Mouse (Mus musculus) cerebellum, adult 11-12 months (tissue): ENCODE data around the gene Rgma.

ENCODE experiments used
- DNase-seq: peaks from one replicate; pipeline ENCODE4 v3.0.0; 2022

The Rgma gene

DNA sequence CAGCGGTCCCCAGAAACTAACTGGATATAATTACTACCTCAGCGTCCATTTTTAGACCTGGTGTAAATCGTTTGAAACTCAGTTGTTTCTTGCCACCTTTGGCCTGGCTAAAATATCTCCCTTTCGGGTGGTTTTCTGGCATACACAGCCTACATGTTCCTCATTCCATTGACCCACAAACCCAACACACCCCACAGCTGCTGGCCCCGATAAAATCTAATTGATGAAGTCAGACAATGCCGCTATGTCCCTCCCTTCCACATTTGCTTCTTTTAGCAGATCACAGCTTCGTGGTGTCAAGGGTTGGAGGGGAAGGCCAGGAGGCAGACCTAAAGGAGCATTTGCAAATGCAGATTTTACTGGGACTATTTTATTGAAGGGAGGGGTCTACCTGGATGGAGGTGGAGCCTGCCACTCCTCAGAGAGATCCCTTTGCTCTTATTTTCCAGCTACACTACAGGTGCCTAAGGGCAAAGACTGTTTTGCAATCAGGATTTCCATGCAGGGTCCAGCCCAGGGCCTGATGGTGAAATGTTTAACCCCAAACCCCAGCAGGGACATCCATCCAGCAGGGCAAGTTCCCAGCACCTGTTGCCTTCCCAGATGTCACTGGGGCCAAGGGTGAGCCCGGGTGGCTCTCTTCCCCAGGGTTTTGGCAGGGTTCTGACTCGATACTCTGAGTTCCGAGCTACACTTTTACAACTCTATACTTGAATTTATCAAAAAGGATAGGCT, 3.6 kb upstream of the Rgma start:
- no peak for DNase-seq

- no peak for DNase-seq
Observed at GRCm38 (mm10) chr7:73372352-73372970, 2.8 kb upstream of the Rgma start.

DNA sequence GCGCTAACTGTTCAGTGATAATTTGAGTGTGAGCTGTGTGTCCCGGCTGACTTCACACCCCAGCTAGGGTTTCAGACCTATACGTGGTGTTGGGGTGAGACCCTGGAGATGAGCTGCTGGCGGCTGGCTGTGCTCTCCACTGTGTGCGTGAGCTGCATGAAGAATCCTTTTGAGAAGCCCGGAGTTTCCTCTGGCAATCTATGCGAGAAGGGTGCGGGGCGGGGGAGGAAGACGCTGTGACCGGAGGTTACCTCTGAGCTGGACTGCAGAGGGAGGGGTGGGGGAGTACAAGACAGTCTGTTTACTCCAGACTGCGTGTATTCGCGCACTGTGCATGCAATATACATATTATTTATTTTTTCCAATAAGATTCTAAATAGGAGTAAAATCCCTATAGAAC, 582 bp upstream of the Rgma start:
- no peak for DNase-seq

GRCm38 (mm10) chr7:73376101-73377001, 1.0 kb downstream of the Rgma start:
- peak; percentile 61 for DNase-seq

GRCm38 (mm10) chr7:73377307-73377706, 2.0 kb downstream of the Rgma start:
- no peak for DNase-seq

- DNase-seq, result no peak
Observed at GRCm38 (mm10) chr7:73378034-73378433, 2.7 kb downstream of the Rgma start.

DNA sequence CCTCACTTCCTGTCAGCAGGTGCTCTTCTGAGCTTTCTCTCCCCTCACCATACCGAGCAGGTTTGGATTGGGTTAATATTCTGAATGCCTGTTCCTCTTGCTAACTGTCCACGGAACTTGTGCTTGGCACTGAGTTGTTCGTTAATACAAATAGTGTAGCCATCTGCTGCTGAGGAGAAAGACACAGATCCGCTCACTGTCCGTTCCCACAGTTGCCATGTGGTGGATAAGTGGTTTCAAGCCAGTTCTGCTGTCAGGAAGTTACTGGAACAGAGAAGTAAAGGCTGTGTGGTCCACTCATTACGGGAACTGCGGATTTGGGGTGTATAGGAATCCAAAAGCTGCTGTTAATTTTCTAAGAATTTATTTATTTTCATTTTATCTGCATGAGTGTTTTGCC, 7.5 kb downstream of the Rgma start:
- no peak for DNase-seq

DNA sequence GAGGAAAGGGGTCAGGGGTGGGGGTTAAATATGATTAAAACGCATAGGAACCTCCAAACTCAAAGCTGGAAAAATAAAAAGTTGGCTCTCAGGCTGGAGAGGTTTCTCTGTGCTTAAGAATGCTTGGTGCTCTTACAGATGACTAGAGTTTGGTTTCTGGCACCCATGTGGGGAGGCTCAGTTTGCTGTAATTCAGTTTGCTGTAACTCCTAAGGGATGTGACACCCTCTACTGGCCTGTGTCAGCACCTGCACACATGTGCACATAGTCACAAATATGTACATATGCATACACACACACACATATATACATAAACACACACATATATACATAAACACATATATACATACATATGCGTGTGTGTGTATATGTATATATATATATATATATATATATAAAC, 13.6 kb downstream of the Rgma start:
- DNase-seq, result no peak

DNA sequence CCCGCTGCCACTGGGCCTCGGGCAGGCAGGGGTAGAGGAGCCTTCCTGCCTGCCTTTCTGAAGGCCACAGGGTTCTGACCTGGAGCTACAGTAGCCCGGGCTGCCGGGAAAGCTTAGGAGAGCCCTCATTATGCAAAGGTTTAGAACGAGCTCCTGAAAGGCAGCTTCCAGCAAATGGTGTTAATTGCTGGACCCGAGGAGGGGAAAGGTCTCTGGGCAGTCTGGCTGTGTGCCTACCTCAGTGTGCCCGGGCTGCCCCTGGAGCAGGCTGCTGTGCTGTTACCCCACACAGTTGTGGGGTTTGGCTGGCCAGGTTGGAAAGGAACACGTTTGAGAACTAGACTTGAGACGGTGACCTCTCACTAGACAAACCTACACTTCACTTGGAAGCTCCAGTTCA, 14.1 kb downstream of the Rgma start:
- no peak for DNase-seq

DNA sequence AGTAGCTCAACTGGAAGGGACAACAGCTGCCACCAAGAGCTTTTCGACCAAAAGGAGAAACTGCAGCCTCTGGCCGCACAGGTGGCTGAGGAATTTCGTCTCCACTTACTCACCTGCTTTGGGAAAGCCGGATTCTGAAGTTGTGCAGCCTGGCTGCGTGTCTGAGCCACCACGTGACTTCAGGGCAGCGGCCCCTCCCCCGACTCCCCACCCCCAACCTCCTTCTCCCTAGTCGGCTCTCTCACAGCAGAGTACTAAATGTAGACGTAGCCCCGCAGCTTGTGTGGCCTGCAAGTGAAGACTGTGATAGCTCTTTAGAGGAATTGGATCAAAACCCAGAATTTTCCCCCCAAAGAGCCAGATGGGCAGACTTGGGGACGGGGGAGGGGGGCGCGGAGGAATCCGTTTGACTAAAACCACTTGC, 14.6 kb downstream of the Rgma start:
- DNase-seq, result no peak

GRCm38 (mm10) chr7:73390426-73391001, 15.2 kb downstream of the Rgma start:
- no peak for DNase-seq

- peak; percentile 82 for DNase-seq
Observed at GRCm38 (mm10) chr7:73391002-73391517, 15.8 kb downstream of the Rgma start.

GRCm38 (mm10) chr7:73391518-73392321, 16.4 kb downstream of the Rgma start:
- no peak for DNase-seq

GRCm38 (mm10) chr7:73392359-73392758, 17.1 kb downstream of the Rgma start:
- DNase-seq, result no peak

- DNase-seq, result no peak
Observed at GRCm38 (mm10) chr7:73393307-73394012, 18.2 kb downstream of the Rgma start.

DNA sequence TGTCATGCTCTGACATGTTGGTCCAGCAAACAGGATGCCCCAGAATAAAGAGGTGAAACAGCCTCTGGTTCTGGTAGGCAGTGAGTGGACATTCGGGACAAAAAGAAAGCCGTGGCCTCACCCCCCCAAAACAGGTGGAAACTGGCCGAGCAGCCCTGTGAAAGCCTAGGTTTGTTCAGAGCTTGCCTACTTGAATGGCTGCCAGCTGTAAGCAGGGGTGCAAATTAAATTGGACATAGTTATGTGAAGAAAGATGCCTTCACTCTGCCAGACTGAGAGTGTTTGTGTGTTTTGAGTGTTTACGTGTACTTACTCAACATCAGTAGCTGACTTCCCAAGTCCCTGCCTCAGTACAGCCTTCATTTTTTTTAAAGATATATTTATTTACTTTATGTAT, 18.7 kb downstream of the Rgma start:
- DNase-seq, result no peak

- DNase-seq, result peak; percentile 70
Observed at GRCm38 (mm10) chr7:73398319-73398718, 23.0 kb downstream of the Rgma start.

GRCm38 (mm10) chr7:73398806-73399442, 23.6 kb downstream of the Rgma start:
- DNase-seq, result no peak

DNA sequence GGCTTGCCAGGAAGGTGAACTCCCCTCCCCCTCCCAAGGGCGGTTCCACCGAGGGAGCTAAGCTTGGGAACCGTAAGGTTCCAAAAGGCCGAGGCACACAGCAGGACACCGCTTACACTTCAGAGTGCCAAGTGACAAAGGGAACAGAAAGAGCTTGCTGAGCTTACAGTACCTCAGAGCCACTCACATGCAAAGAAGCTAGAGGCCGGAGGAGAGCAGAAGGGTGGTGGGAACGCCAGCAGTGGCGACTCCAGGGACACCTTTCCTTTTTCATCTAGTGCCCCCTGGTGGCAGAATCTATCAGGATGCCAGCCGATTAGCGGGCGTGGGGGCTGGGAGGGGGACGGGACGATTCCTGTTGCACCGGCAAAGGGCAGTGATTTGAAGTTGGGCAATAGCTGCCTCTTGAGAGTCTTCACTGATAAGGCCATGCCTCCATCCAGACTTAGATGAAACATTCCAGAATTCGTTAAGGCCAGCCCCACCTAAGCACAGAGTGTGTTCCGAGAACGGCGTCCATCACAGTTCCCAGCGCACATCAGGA, 24.3 kb downstream of the Rgma start:
- DNase-seq, result peak; percentile 70

GRCm38 (mm10) chr7:73400051-73400916, 25.0 kb downstream of the Rgma start:
- DNase-seq, result no peak
